Mouse (Mus musculus): ENCODE results near the gene Duxbl2. TPM values are rescaled to one million over a fixed set of nuclear protein-coding genes. Genes with fewer than 3 reads are reported as not detected.
"Not testable (repeated sequence)": the region's sequence is repeated elsewhere in the genome, so short reads cannot be mapped to it uniquely, and the experiment has no call there.

The Duxbl2 gene
- not detected in 2 replicates for polyA plus RNA-seq (2015; fragmentation: Nextera tagmentation; extraction: Ambion mirVana)

DNA sequence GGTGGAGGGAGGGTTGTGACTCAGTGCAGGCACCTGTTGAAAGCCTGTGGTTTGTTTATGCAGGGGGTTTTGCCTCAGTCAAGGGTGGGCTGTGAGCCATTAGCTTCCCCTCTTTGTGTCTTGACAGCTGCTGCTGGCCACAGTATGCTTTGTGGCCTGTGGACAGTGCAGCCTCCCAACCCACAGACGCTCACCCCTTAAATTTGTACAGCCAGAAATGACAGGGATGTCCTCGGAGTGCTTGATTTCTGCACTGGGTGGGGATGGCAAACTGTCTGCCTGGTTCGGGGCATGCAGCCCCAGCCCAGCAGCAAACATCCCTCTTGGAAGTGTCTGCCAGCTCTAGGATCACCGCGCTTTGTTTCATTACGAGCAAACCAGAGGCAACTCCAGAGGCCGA, at the start of gene Duxbl2:
TSS of gene Duxbl2 (plus strand) at position 200 of the 400 bp plus-strand sequence.
- not testable (repeated sequence) for H3K36me3 ChIP-seq; H3K9me3 ChIP-seq; H3K9ac ChIP-seq (replicated peaks); H3K27me3 ChIP-seq; H3K4me2 ChIP-seq (replicated peaks); H3K4me3 ChIP-seq (replicated peaks); H3K4me1 ChIP-seq (replicated peaks); H3K27ac ChIP-seq
- ATAC-seq: peak; percentile 58
- no CpG with 5 or more reads among the region's 7 CpGs for WGBS

- H3K4me3 ChIP-seq (replicated peaks); ATAC-seq; H3K27me3 ChIP-seq; H3K36me3 ChIP-seq; H3K4me2 ChIP-seq (replicated peaks); H3K27ac ChIP-seq; H3K4me1 ChIP-seq (replicated peaks); H3K9me3 ChIP-seq; H3K9ac ChIP-seq (replicated peaks): not testable (repeated sequence)
- no CpG with 5 or more reads among the region's 5 CpGs for WGBS
Measured at GRCm38 (mm10) chr14:26076620-26077390, 41.3 kb upstream of the Duxbl2 start.

GRCm38 (mm10) chr14:26081216-26081615, 36.9 kb upstream of the Duxbl2 start, which contains the start of gene Cphx2:
Gene Cphx2 (plus strand): TSS chr14:26081516.
- not testable (repeated sequence) for H3K9me3 ChIP-seq; H3K27ac ChIP-seq; H3K27me3 ChIP-seq; H3K9ac ChIP-seq (replicated peaks); ATAC-seq; H3K4me1 ChIP-seq (replicated peaks); H3K4me2 ChIP-seq (replicated peaks); H3K4me3 ChIP-seq (replicated peaks); H3K36me3 ChIP-seq
- no CpG with 5 or more reads among the region's 6 CpGs for WGBS

GRCm38 (mm10) chr14:26081997-26082396, 36.2 kb upstream of the Duxbl2 start, which contains the start of gene Cphx3:
Gene Cphx3 (plus strand): TSS chr14:26082297.
- H3K4me1 ChIP-seq (replicated peaks); H3K4me2 ChIP-seq (replicated peaks); ATAC-seq; H3K27me3 ChIP-seq; H3K4me3 ChIP-seq (replicated peaks); H3K36me3 ChIP-seq; H3K27ac ChIP-seq; H3K9me3 ChIP-seq; H3K9ac ChIP-seq (replicated peaks): not testable (repeated sequence)
- WGBS: no CpG with 5 or more reads among the region's 1 CpGs

DNA sequence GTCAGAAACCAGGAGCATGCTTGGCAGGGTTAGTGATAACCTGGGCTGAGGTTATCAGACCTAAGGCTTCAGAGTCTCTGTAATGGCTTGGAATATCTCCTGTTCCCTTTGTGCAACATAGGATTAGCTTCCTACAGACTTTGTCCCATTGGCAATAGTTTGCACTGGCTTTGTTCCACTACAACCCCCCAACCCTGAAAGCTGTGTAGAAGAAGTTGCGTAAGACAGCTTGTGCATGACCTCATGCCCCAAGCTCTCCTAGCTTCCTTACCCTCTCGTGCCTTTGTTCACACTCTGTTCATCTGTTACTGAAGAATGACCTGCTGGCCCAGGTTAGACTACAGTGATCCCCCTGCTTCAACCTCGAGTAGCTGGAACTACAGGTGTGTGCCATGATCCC, 20.5 kb upstream of the Duxbl2 start:
- H3K4me2 ChIP-seq (replicated peaks); ATAC-seq; H3K9ac ChIP-seq (replicated peaks); H3K27me3 ChIP-seq; H3K4me1 ChIP-seq (replicated peaks); H3K4me3 ChIP-seq (replicated peaks); H3K27ac ChIP-seq; H3K9me3 ChIP-seq; H3K36me3 ChIP-seq: not testable (repeated sequence)
- WGBS: no CpG with 5 or more reads among the region's 3 CpGs

- H3K27me3 ChIP-seq; H3K4me1 ChIP-seq (replicated peaks); H3K27ac ChIP-seq; H3K4me2 ChIP-seq (replicated peaks); H3K9me3 ChIP-seq; H3K36me3 ChIP-seq; H3K9ac ChIP-seq (replicated peaks); H3K4me3 ChIP-seq (replicated peaks): not testable (repeated sequence)
- ATAC-seq: peak; percentile 96
- WGBS: no CpG with 5 or more reads among the region's 18 CpGs
Measured at GRCm38 (mm10) chr14:26118550-26119000, 426 bp downstream of the Duxbl2 start.

DNA sequence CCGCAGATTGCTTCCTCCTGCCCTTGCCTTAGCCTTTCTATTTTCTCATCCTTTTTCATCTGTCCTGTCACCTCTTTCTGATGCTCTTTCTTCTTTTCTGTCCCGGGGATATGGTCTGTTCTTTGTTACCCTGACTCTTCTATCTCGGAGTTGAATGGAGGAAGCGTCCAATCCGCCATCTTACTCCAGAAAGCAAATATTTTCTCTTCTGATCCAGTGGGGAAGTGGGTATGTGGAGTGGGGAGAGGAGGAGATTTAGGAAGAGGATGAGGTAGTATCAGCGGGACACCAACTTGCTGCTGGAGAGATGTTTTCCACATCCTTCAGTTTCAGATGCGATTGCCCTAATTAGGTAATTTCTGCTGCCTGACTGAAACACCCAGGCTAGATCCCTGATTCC, 946 bp downstream of the Duxbl2 start:
- H3K36me3 ChIP-seq; H3K27me3 ChIP-seq; H3K9me3 ChIP-seq; H3K4me3 ChIP-seq (replicated peaks); H3K9ac ChIP-seq (replicated peaks); H3K4me1 ChIP-seq (replicated peaks); H3K4me2 ChIP-seq (replicated peaks); ATAC-seq; H3K27ac ChIP-seq: not testable (repeated sequence)
- no CpG with 5 or more reads among the region's 7 CpGs for WGBS

- no CpG with 5 or more reads among the region's 2 CpGs for WGBS
- not testable (repeated sequence) for H3K4me2 ChIP-seq (replicated peaks); ATAC-seq; H3K27ac ChIP-seq; H3K9me3 ChIP-seq; H3K4me3 ChIP-seq (replicated peaks); H3K36me3 ChIP-seq; H3K27me3 ChIP-seq; H3K9ac ChIP-seq (replicated peaks); H3K4me1 ChIP-seq (replicated peaks)
Measured at GRCm38 (mm10) chr14:26147095-26147494, 28.9 kb downstream of the Duxbl2 start.

DNA sequence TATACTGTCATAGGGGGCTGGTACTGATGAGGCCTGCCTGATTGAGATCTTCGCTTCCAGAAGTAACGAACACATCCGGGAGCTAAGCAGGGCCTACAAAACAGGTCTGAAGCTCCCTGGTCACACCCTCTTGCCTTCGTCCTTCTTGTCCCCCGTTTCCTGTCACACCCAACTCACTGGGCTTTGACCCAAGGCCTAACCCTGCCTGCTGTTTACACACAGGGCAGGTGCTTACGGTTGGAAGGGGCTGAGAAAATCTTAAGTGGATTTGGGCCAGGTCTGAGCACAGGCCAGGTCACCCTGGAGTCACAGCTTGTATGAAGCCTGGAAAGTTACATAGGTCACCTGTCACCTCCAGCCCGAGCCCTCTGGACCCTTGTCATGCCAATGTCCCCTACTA, 37.9 kb downstream of the Duxbl2 start:
- not testable (repeated sequence) for H3K4me3 ChIP-seq (replicated peaks); ATAC-seq; H3K36me3 ChIP-seq; H3K4me1 ChIP-seq (replicated peaks); H3K27me3 ChIP-seq; H3K9ac ChIP-seq (replicated peaks); H3K9me3 ChIP-seq; H3K4me2 ChIP-seq (replicated peaks); H3K27ac ChIP-seq
- WGBS: no CpG with 5 or more reads among the region's 7 CpGs

GRCm38 (mm10) chr14:26161156-26161555, 43.0 kb downstream of the Duxbl2 start:
- not testable (repeated sequence) for H3K36me3 ChIP-seq; H3K4me2 ChIP-seq (replicated peaks); H3K27me3 ChIP-seq; H3K27ac ChIP-seq; ATAC-seq; H3K9ac ChIP-seq (replicated peaks); H3K4me1 ChIP-seq (replicated peaks); H3K4me3 ChIP-seq (replicated peaks); H3K9me3 ChIP-seq
- no CpG with 5 or more reads among the region's 9 CpGs for WGBS

GRCm38 (mm10) chr14:26162423-26162822, 44.3 kb downstream of the Duxbl2 start:
- H3K4me2 ChIP-seq (replicated peaks); H3K4me1 ChIP-seq (replicated peaks); ATAC-seq; H3K27me3 ChIP-seq; H3K36me3 ChIP-seq; H3K27ac ChIP-seq; H3K9ac ChIP-seq (replicated peaks); H3K9me3 ChIP-seq; H3K4me3 ChIP-seq (replicated peaks): not testable (repeated sequence)
- no CpG with 5 or more reads among the region's 5 CpGs for WGBS

DNA sequence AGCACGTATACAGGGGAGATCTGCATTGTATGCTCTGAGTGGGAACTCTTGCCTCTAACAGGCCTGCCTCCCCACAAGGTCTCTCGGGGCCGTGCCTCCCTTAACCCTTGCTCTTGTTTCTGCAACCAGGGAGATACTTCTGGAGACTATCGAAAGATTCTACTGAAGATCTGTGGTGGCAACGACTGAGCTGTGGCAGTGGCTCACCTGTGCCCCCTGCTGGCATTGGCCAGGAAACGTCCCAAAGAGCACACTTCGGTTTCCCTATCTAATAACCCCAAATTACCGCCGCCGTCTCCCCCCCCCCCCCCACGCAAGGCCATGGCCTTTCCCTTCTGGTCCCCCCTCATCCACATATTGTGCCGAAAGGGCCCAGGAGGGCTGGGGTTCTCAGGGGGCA, 47.1 kb downstream of the Duxbl2 start:
- WGBS: no CpG with 5 or more reads among the region's 12 CpGs
- H3K4me3 ChIP-seq (replicated peaks); H3K4me2 ChIP-seq (replicated peaks); H3K9me3 ChIP-seq; H3K4me1 ChIP-seq (replicated peaks); ATAC-seq; H3K36me3 ChIP-seq; H3K9ac ChIP-seq (replicated peaks); H3K27me3 ChIP-seq; H3K27ac ChIP-seq: not testable (repeated sequence)

- not testable (repeated sequence) for H3K9me3 ChIP-seq; ATAC-seq; H3K4me2 ChIP-seq (replicated peaks); H3K27ac ChIP-seq; H3K36me3 ChIP-seq; H3K27me3 ChIP-seq; H3K4me3 ChIP-seq (replicated peaks); H3K9ac ChIP-seq (replicated peaks); H3K4me1 ChIP-seq (replicated peaks)
- WGBS: no CpG with 5 or more reads among the region's 3 CpGs
Measured at GRCm38 (mm10) chr14:26173955-26174354, 55.8 kb downstream of the Duxbl2 start.

All from midbrain, embryonic 13.5 days (tissue).